Mouse (Mus musculus) testis, postnatal 10 days (tissue): ENCODE measurements at regions not wholly inside any gene's neighbourhood (a gene's known extent, or its start where the extent isn't known, plus 50 kb on each side); places are given as distances from the start of the nearest gene placed in this dataset.

ENCODE experiments used
- DNase-seq: peaks from one replicate; pipeline ENCODE4 v3.0.0; 2021; ENCODE audit warnings: low spot score

DNA sequence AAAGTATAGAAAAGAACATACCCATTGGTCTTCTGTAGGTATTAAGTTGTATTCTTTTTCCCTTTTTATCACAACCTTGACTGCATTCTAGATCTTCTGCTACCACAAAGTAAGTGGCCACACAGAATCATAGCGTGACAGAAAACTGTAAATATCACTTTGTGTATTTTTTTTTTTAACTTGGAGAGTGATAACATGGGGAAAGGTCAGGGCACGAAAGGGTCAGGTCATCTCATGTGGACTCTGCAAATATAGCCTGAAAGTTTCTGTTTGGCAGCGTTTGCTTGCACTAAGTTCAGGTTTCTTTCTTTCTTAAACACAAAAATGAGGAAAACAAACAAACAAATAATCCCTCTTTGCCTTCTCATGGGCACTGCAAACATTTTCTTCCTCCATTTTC is 1101.1 kb downstream of the Gsdmc2 start:
- no peak for DNase-seq

GRCm38 (mm10) chr15:62740746-62741145 is 1104.2 kb downstream of the Gsdmc2 start:
- DNase-seq = no peak

- DNase-seq = no peak
Observed at GRCm38 (mm10) chr15:62735334-62735733, 1109.6 kb downstream of the Gsdmc2 start.

DNA sequence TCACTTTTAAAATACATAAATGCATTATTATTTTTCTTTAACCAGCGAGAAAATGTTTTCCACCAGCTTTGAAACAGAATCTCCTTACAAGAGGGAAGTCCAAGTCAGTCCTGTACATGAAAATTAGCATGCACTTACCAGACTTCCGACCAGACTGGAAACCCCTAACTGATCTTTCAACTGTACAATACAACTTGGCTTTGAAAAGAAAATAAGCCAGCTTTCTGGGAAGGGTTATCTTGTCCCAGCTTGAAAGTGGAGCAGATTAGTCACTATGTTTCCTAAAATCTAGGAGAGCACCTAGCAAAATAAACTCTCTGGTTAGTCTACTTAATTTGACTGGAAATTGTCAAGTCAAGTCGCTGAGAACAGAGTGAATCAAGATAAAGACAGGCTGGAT is 1110.1 kb downstream of the Gsdmc2 start:
- no peak for DNase-seq

DNA sequence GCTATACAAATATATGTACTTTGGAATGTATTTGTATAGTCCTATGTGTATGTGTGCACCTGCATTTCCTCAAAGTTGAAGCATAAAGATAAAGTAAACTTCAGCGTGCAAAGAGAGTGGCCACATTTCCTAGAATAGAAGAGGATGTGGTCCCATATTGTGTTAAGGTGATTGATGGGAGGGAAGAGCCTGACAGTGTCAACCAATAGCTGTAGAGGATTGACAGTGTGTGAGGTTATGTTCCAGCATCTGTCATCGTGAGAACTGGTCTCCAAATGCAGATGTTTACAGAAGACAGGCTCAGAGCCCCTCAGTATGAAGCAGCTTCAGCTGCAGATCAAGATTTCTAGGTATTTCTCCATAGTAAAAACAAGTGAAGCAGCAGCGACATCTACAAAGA is 1114.5 kb downstream of the Gsdmc2 start:
- DNase-seq = no peak

GRCm38 (mm10) chr15:62714265-62714664 is 1130.7 kb downstream of the Gsdmc2 start:
- DNase-seq = no peak

GRCm38 (mm10) chr15:62712543-62713131 is 1132.3 kb downstream of the Gsdmc2 start:
- DNase-seq = no peak

- DNase-seq = no peak
Observed at GRCm38 (mm10) chr15:62712060-62712542, 1132.9 kb downstream of the Gsdmc2 start.

GRCm38 (mm10) chr15:62709546-62709945 is 1135.4 kb downstream of the Gsdmc2 start:
- peak; percentile 46 for DNase-seq

DNA sequence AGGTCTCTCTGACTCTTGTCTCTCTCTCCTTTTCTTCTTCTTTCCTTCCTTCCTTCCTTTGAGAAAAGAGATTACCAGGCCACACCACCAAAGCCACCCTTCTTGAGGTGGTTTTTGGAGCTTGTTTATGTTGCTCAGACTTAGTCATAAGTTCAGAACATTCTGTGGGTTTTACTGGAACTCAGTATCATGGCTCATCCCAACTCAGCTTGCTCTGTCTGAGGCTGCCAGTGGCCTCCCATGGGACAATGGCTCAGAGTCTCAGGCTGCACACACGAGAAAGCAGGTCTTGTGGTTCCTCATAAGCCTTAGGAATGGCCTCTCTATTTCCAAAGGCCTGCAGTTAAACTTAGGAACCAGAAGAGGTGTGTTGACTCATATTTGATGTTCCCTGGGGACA is 1146.4 kb downstream of the Gsdmc2 start:
- no peak for DNase-seq

- no peak for DNase-seq
Observed at GRCm38 (mm10) chr15:62694734-62695133, 1150.2 kb downstream of the Gsdmc2 start.

GRCm38 (mm10) chr15:62693671-62694070 is 1151.3 kb downstream of the Gsdmc2 start:
- DNase-seq = no peak

- no peak for DNase-seq
Observed at GRCm38 (mm10) chr15:62673410-62673809, 1171.6 kb downstream of the Gsdmc2 start.

- no peak for DNase-seq
Observed at GRCm38 (mm10) chr15:62670026-62670425, 1175.0 kb downstream of the Gsdmc2 start.

DNA sequence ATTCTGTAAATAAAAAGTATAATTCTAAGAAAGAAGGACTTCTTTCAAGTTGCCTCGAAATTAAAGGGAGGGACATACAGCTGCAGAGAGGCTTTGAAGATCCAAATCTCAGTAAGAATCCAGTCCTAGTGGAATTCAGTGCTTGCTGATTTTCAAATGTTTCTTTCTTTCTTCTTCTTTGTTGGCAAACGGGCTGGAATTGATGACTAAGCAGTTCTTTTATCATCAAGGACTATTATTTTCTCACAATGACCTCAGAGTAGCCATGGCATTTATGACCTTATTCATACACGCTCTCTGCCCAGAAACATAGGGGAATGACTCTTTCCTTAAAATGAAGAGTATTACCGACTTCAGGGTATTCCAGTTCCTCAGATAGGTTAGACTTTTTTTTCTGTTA is 1185.9 kb downstream of the Gsdmc2 start:
- no peak for DNase-seq

DNA sequence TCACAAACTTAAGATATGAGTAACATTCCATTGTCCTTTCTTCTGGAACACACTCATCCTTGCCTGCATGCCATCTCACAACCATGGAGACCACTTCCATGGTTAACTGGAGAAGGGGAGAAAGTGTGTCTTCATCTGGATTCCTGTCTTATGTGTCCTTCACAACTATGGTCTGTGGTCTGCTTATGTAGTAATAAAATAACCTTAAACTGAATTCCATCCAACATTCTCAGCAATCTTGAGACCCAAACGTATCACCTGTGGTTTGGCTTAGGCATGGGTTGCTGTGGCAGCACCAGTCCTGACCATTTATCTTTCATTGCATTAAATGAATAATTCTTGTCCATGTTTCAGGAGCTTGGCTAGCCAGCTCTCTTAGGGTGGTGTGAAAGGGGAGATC is 1186.3 kb downstream of the Gsdmc2 start:
- no peak for DNase-seq

GRCm38 (mm10) chr15:62646476-62647168 is 1198.4 kb downstream of the Gsdmc2 start:
- DNase-seq = no peak

DNA sequence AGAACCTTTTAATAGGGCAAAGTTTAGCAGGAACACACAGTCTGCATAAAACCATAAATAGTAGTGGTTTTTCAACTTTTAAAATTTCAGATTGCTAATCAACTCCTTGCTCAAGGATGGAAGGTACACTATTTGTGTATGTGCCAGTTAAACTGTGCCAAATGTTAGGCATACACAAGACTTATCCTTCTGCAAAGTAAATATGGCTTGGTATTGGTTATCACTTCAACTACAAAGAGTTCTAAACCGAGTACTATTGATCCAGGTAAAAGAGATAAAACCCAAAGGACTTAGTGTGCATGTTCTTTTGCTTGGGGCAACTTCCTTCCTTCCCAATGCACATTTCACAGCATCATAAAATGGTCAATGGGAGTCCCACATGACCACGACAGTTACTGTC is 1200.2 kb downstream of the Gsdmc2 start:
- DNase-seq = no peak

- DNase-seq = no peak
Observed at GRCm38 (mm10) chr15:62644296-62644695, 1200.7 kb downstream of the Gsdmc2 start.

DNA sequence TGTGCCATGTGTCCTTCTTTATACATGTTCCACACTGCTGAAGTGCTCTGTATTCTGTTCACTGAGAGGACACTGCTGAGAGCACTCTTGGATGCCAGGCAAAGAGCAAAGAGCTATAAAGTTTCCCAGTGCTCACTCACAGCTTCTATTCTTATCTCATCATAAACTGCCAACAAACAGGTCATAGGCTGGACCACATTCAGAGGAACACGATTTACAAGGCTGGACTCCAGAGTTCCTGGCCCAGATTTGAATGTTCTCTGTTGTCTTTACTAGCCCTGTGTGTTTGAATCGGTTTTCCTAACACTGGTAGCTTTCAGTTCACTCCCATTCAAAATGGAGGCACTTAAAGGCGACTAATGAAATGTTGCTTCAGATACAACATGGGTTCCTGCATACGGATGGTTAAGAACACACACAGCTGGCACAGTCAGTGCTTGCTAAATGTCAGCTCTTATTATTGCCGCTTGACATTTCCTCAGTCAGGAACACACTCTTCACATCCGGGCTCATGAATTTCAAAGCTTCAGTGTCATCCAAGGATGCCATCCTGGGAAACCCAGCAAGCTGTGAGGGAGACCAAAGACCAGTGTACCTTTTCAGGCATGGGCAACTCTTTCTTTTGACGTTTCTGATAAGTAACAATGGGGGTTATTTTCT is 1203.8 kb downstream of the Gsdmc2 start:
- DNase-seq = no peak

DNA sequence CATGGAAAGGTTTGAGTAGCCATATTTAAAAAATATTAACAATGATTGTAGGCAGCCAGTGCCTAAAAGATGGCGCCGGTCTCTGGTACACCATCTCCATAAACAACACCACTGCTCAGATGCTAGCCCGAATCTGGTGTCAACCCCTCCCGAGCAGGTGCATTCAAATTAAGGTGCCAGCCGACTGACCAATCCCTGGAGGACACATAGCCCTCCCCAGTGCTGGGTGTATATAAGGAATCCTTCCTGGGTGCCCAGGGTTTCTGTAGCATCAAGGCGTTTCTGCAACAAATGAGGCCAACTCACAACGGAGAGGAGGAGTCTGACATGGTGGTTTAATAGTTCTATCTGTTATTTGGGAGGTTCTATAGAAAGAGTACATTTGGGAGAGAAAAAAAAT is 1219.6 kb downstream of the Gsdmc2 start:
- DNase-seq = no peak

DNA sequence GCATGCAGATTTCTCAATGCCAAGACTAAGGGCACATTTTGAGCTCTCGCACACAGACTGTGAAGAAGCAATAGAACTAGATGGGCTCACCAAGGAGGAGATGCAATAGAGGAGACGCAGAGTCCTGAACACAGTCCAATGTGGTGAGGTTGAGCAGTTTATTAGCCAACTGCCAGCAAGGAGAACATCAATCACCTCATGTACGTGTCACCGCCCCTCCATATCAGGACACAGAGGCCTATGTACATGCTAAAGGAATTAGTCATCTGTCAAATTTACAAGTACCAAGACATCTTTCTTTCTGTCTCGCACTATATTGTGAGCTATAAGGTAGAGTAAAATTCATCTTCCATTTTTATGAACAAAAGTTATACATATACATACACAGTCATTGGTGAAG is 1228.9 kb downstream of the Gsdmc2 start:
- no peak for DNase-seq

GRCm38 (mm10) chr15:62596735-62597134 is 1248.2 kb downstream of the Gsdmc2 start:
- no peak for DNase-seq
